Mouse (Mus musculus) MEL (cell line): ENCODE measurements at regions not wholly inside any gene's neighbourhood (a gene's known extent, or its start where the extent isn't known, plus 50 kb on each side); places are given as distances from the start of the nearest gene placed in this dataset.

Experiments
- DNase-seq: peaks from one replicate; pipeline ENCODE4 v3.0.0; 2011; ENCODE audit warnings: low read depth, low spot score
- H3K27ac ChIP-seq: 2 replicates; pipeline ENCODE4 v1.5.1; 2012; ENCODE audit warnings: low read depth, mild to moderate bottlenecking, control low read depth, low read length, moderate library complexity; ENCODE audit not compliant: control insufficient read depth
- H3K27me3 ChIP-seq, 2 experiments: fragments of 150-350 bp in 1 of 2; sonication (generic) in 1 of 2; 2 replicates each; pipeline ENCODE4 v1.6.1; 2012; ENCODE audit warnings: low read length in 2 of 2, mild to moderate bottlenecking in 2 of 2, improper control_type of control experiment in 1 of 2, moderate library complexity in 1 of 2; ENCODE audit not compliant: insufficient read depth in 2 of 2, control insufficient read depth in 1 of 2
- H3K36me3 ChIP-seq, 2 experiments: 2 replicates each; pipeline ENCODE4 v1.6.1; 2012 to 2014; ENCODE audit warnings: low read length in 2 of 2, improper control_type of control experiment in 1 of 2, inconsistent platforms in 1 of 2, mild to moderate bottlenecking in 1 of 2; ENCODE audit not compliant: insufficient read depth in 2 of 2, control insufficient read depth in 1 of 2
- H3K4me1 ChIP-seq, 2 experiments: fragments of 150-350 bp in 1 of 2; sonication (generic) in 1 of 2; 2 replicates each; pipeline ENCODE4 v1.6.1; 2012; ENCODE audit warnings: low read length in 2 of 2, improper control_type of control experiment in 1 of 2, mild to moderate bottlenecking in 1 of 2; ENCODE audit not compliant: insufficient read depth in 2 of 2, control insufficient read depth in 1 of 2
- H3K4me3 ChIP-seq, 2 experiments: fragments of 150-350 bp in 1 of 2; sonication (generic) in 1 of 2; 2 replicates each; pipeline ENCODE4 v1.5.1; 2012; ENCODE audit warnings: low read depth in 2 of 2, low read length in 2 of 2, mild to moderate bottlenecking in 2 of 2, moderate library complexity in 2 of 2, control low read depth in 1 of 2, improper control_type of control experiment in 1 of 2; ENCODE audit not compliant: control insufficient read depth in 1 of 2, insufficient read depth in 1 of 2
- H3K79me2 ChIP-seq: 2 replicates; pipeline ENCODE4 v1.6.1; 2012; ENCODE audit warnings: mild to moderate bottlenecking, low read length, moderate library complexity; ENCODE audit not compliant: control insufficient read depth, poor library complexity, insufficient read depth
- H3K9ac ChIP-seq: 2 replicates; pipeline ENCODE4 v1.6.1; 2012; ENCODE audit warnings: low read depth, mild to moderate bottlenecking, control low read depth, low read length, moderate library complexity; ENCODE audit not compliant: control insufficient read depth, poor library complexity, severe bottlenecking
- H3K9me3 ChIP-seq: fragments of 150-350 bp; sonication (generic); replicated peaks from 2 replicates; pipeline ENCODE4 v1.6.1; 2012; ENCODE audit warnings: mild to moderate bottlenecking, low read length, improper control_type of control experiment, moderate library complexity; ENCODE audit not compliant: insufficient read depth
- CTCF ChIP-seq, 3 experiments: IDR thresholded peaks in 2 of 3; conservative IDR thresholded peaks in 1 of 3; 2 replicates each; pipeline ENCODE4 v1.5.1; 2011 to 2012; ENCODE audit warnings: low read length in 3 of 3, low read depth in 2 of 3, mild to moderate bottlenecking in 2 of 3, improper control_type of control experiment in 1 of 3, inconsistent platforms in 1 of 3, mixed read lengths in 1 of 3, moderate library complexity in 1 of 3; ENCODE audit not compliant: control insufficient read depth in 1 of 3, insufficient read depth in 1 of 3, poor library complexity in 1 of 3, severe bottlenecking in 1 of 3
- ELF1 ChIP-seq: IDR thresholded peaks from 2 replicates; pipeline ENCODE4 v1.6.1; 2014; ENCODE audit warnings: low read depth, mild to moderate bottlenecking, inconsistent platforms, low read length, improper control_type of control experiment, moderate library complexity
- JUND ChIP-seq: IDR thresholded peaks from 2 replicates; pipeline ENCODE4 v1.6.1; 2011; ENCODE audit warnings: low read depth, mild to moderate bottlenecking, improper control_type of control experiment, low read length
- KAT2A ChIP-seq: conservative IDR thresholded peaks from 2 replicates; pipeline ENCODE4 v1.6.1; 2012; ENCODE audit warnings: low read depth, low read length, improper control_type of control experiment, inconsistent platforms
- MAX ChIP-seq: IDR thresholded peaks from 2 replicates; pipeline ENCODE4 v1.6.1; 2011; ENCODE audit warnings: low read length, improper control_type of control experiment
- MEF2A ChIP-seq: IDR thresholded peaks from 2 replicates; pipeline ENCODE4 v1.6.1; 2014; ENCODE audit warnings: low read depth, mild to moderate bottlenecking, inconsistent platforms, low read length, improper control_type of control experiment; ENCODE audit not compliant: poor library complexity, insufficient replicate concordance, severe bottlenecking; ENCODE audit errors: extremely low read depth
- MYB ChIP-seq: IDR thresholded peaks from 2 replicates; pipeline ENCODE4 v1.6.1; 2011; ENCODE audit warnings: mild to moderate bottlenecking, low read depth, low read length, improper control_type of control experiment
- NELFE ChIP-seq: IDR thresholded peaks from 2 replicates; pipeline ENCODE4 v1.6.1; 2011; ENCODE audit warnings: low read depth, low read length, improper control_type of control experiment
- NRF1 ChIP-seq: IDR thresholded peaks from 2 replicates; pipeline ENCODE4 v1.6.1; 2014; ENCODE audit warnings: low read depth, mild to moderate bottlenecking, inconsistent platforms, low read length, improper control_type of control experiment, moderate library complexity; ENCODE audit not compliant: poor library complexity, insufficient read depth, severe bottlenecking
- POLR2A ChIP-seq, 2 experiments: IDR thresholded peaks; 2 replicates each; pipeline ENCODE4 v1.6.1; 2011 to 2012; ENCODE audit warnings: low read length in 2 of 2, mild to moderate bottlenecking in 2 of 2, control low read depth in 1 of 2, improper control_type of control experiment in 1 of 2, low read depth in 1 of 2, moderate library complexity in 1 of 2; ENCODE audit not compliant: control insufficient read depth in 1 of 2, insufficient read depth in 1 of 2, poor library complexity in 1 of 2
- POLR2AphosphoS2 ChIP-seq: IDR thresholded peaks from 2 replicates; pipeline ENCODE4 v1.6.1; 2011; ENCODE audit warnings: low read length, improper control_type of control experiment
- POLR2AphosphoS5 ChIP-seq: IDR thresholded peaks from 2 replicates; pipeline ENCODE4 v1.6.1; 2012; ENCODE audit warnings: low read depth, borderline replicate concordance, mild to moderate bottlenecking, inconsistent platforms, low read length, moderate library complexity, mixed read lengths
- RAD21 ChIP-seq: IDR thresholded peaks from 2 replicates; pipeline ENCODE4 v1.6.1; 2011; ENCODE audit warnings: mild to moderate bottlenecking, low read depth, low read length, improper control_type of control experiment
- RCOR1 ChIP-seq: IDR thresholded peaks from 2 replicates; pipeline ENCODE4 v1.6.1; 2012; ENCODE audit warnings: low read depth, mild to moderate bottlenecking, inconsistent platforms, low read length, improper control_type of control experiment
- SIN3A ChIP-seq: IDR thresholded peaks from 2 replicates; pipeline ENCODE4 v1.6.1; 2012; ENCODE audit warnings: low read length, improper control_type of control experiment, inconsistent platforms
- SMC3 ChIP-seq: IDR thresholded peaks from 2 replicates; pipeline ENCODE4 v1.6.1; 2011; ENCODE audit warnings: low read depth, low read length, improper control_type of control experiment
- TAL1 ChIP-seq: IDR thresholded peaks from 2 replicates; pipeline ENCODE4 v1.6.1; 2012; ENCODE audit warnings: mild to moderate bottlenecking, inconsistent platforms, low read length, moderate library complexity, mixed read lengths
- TBP ChIP-seq: IDR thresholded peaks from 2 replicates; pipeline ENCODE4 v1.8.0; 2011; ENCODE audit warnings: low read depth, low read length, improper control_type of control experiment
- TCF12 ChIP-seq: IDR thresholded peaks from 2 replicates; pipeline ENCODE4 v1.6.1; 2014; ENCODE audit warnings: low read depth, mild to moderate bottlenecking, inconsistent platforms, low read length, improper control_type of control experiment, moderate library complexity
- USF1 ChIP-seq: IDR thresholded peaks from 2 replicates; pipeline ENCODE4 v1.6.1; 2014; ENCODE audit warnings: low read depth, mild to moderate bottlenecking, inconsistent platforms, low read length, improper control_type of control experiment, moderate library complexity
- USF2 ChIP-seq, 2 experiments: IDR thresholded peaks; 2 replicates each; pipeline ENCODE4 v1.6.1; 2011 to 2012; ENCODE audit warnings: improper control_type of control experiment in 2 of 2, low read length in 2 of 2, borderline replicate concordance in 1 of 2, inconsistent platforms in 1 of 2, low read depth in 1 of 2, mild to moderate bottlenecking in 1 of 2; ENCODE audit not compliant: insufficient read depth in 1 of 2
- ZC3H11A ChIP-seq: IDR thresholded peaks from 2 replicates; pipeline ENCODE4 v1.6.1; 2012; ENCODE audit warnings: low read depth, mild to moderate bottlenecking, inconsistent platforms, low read length, improper control_type of control experiment
- ZKSCAN1 ChIP-seq: IDR thresholded peaks from 2 replicates; pipeline ENCODE4 v1.6.1; 2012; ENCODE audit warnings: low read depth, mild to moderate bottlenecking, inconsistent platforms, low read length, improper control_type of control experiment, moderate library complexity
- ZNF384 ChIP-seq: IDR thresholded peaks from 2 replicates; pipeline ENCODE4 v1.6.1; 2012; ENCODE audit warnings: low read depth, mild to moderate bottlenecking, inconsistent platforms, low read length, improper control_type of control experiment

GRCm38 (mm10) chr19:15791942-15792341, 155.2 kb downstream of the Psat1 start:
- Histone ChIP-seq H3K27me3 (peaks cover 9 to 13% of the 10 kb centered on the region in 2 experiments; a peak in 3 of 4 replicates), H3K4me3 (no peak overlapping the region), H3K4me1 (no peaks in the 10 kb centered on the region), H3K9ac (no peak overlapping the region), H3K27ac (no peak overlapping the region), H3K9me3 (no peaks in the 10 kb centered on the region), H3K79me2 (no peaks in the 10 kb centered on the region), H3K36me3 (no peaks in the 10 kb centered on the region)
- no peak for DNase-seq
- no peak for TF ChIP-seq NRF1
- no peak for TF ChIP-seq ZNF384
- TF ChIP-seq USF2 (IDR thresholded peaks at IDR 0.05; ENCODE audit: borderline replicate concordance in 1 of 2, insufficient read depth in 1 of 2, low read depth in 1 of 2, low read length in 2 of 2), result no peak
- no peak for TF ChIP-seq POLR2AphosphoS2
- no peak for TF ChIP-seq ZC3H11A
- TF ChIP-seq MEF2A, result no peak
- no peak for TF ChIP-seq JUND
- TF ChIP-seq USF1, result no peak
- TF ChIP-seq ELF1, result no peak
- TF ChIP-seq ZKSCAN1, result no peak
- no peak for TF ChIP-seq SIN3A
- TF ChIP-seq POLR2A (IDR thresholded peaks at IDR 0.05; ENCODE audit: control insufficient read depth in 1 of 2, insufficient read depth in 1 of 2, low read depth in 1 of 2, low read length in 2 of 2, poor library complexity in 1 of 2), result no peak
- TF ChIP-seq CTCF (IDR thresholded peaks at IDR 0.05 in 2 of 3, conservative IDR thresholded peaks at IDR 0.05 in 1 of 3; ENCODE audit: control insufficient read depth in 1 of 3, insufficient read depth in 1 of 3, low read depth in 2 of 3, low read length in 3 of 3, poor library complexity in 1 of 3, severe bottlenecking in 1 of 3), result no peak

- Histone ChIP-seq H3K9me3 (no peaks in the 10 kb centered on the region), H3K36me3 (no peaks in the 10 kb centered on the region), H3K27ac (no peak overlapping the region), H3K79me2 (no peaks in the 10 kb centered on the region), H3K4me3 (no peak overlapping the region), H3K27me3 (peaks cover 9 to 13% of the 10 kb centered on the region in 2 experiments; a peak in 3 of 4 replicates), H3K4me1 (no peaks in the 10 kb centered on the region), H3K9ac (no peak overlapping the region)
- TF ChIP-seq ZKSCAN1, result no peak
- no peak for TF ChIP-seq TBP
- TF ChIP-seq SMC3, result no peak
- no peak for TF ChIP-seq ELF1
- TF ChIP-seq MYB, result no peak
- TF ChIP-seq NELFE, result no peak
- no peak for TF ChIP-seq KAT2A
- no peak for TF ChIP-seq JUND
- TF ChIP-seq RCOR1, result no peak
- TF ChIP-seq TAL1, result no peak
- TF ChIP-seq CTCF (IDR thresholded peaks at IDR 0.05 in 2 of 3, conservative IDR thresholded peaks at IDR 0.05 in 1 of 3; ENCODE audit: control insufficient read depth in 1 of 3, insufficient read depth in 1 of 3, low read depth in 2 of 3, low read length in 3 of 3, poor library complexity in 1 of 3, severe bottlenecking in 1 of 3), result no peak
- TF ChIP-seq TCF12, result no peak
- no peak for TF ChIP-seq POLR2AphosphoS5
- no peak for TF ChIP-seq MAX
- no peak for TF ChIP-seq ZC3H11A
- no peak for TF ChIP-seq RAD21
- DNase-seq, result no peak
Observed at GRCm38 (mm10) chr19:15791264-15791913, 155.7 kb downstream of the Psat1 start.
